Mouse (Mus musculus) cerebellum, adult 2 months (tissue): ENCODE data around the gene Ctdspl.

ENCODE experiments used
- CTCF ChIP-seq: fragments of 200-500 bp; IDR thresholded peaks from 2 replicates; pipeline ENCODE4 v1.5.1; 2011; ENCODE audit warnings: low read depth, mild to moderate bottlenecking, control low read depth, low read length, moderate library complexity, borderline replicate concordance; ENCODE audit not compliant: insufficient read depth
- POLR2A ChIP-seq: fragments of 200-500 bp; IDR thresholded peaks from 2 replicates; pipeline ENCODE4 v1.6.1; 2011; ENCODE audit warnings: low read length, control low read depth, borderline replicate concordance; ENCODE audit not compliant: insufficient read depth

GRCm38 (mm10) chr9:119071786-119072185 is 145.5 kb downstream of the Ctdspl start:
- TF ChIP-seq CTCF (no peak), POLR2A (no peak)
